8 mouse cellular contexts compared by ENCODE assay signal in genomic region chr17:56111864-56112263, GRCm38 (mm10). TPM values are rescaled to one million over a fixed set of nuclear protein-coding genes. Genes with fewer than 3 reads are reported as not detected.
DNase-seq lines count a peak whose midpoint lies in the region; ATAC-seq and TF ChIP-seq lines count a peak whose summit lies in the region.

No protein-coding gene starts in this region.

- no peak overlapping the region for H3K9ac ChIP-seq in hindbrain, postnatal 0 days (replicated peaks; ENCODE audit: low read length)
- no peak overlapping the region for H3K9ac ChIP-seq in limb, embryonic 12.5 days (replicated peaks)

- 45% methylated on average over 5 of the region's 5 CpGs for WGBS in hindbrain, postnatal 0 days
- whole genome bisulfite sequencing in limb, embryonic 12.5 days: 48% methylated on average over 5 of the region's 5 CpGs

- H3K4me3 ChIP-seq in hindbrain, postnatal 0 days (ENCODE audit: low read length): no peak overlapping the region
- no peak overlapping the region for H3K4me3 ChIP-seq in limb, embryonic 12.5 days (replicated peaks)
- no peak overlapping the region for H3K4me3 ChIP-seq in myocyte

- H3K27me3 ChIP-seq in hindbrain, postnatal 0 days (ENCODE audit: insufficient read depth, low read length): no peaks in the 10 kb centered on the region
- H3K27me3 ChIP-seq in limb, embryonic 12.5 days: peaks cover 16% of the 10 kb centered on the region
- H3K27me3 ChIP-seq in myocyte (ENCODE audit: control insufficient read depth, insufficient read depth, insufficient read length): peaks cover 9% of the 10 kb centered on the region

- ATAC-seq in hindbrain, postnatal 0 days: 0 out of 2 replicates have a peak, but pooled peaks have one; percentile 31
- peak; percentile 3; the same call in 1 of the 2 replicates for ATAC-seq in limb, embryonic 12.5 days (ENCODE audit: insufficient number of reproducible peaks, insufficient read depth, low FRiP score, low TSS enrichment, low read depth)

- H3K4me1 ChIP-seq in hindbrain, postnatal 0 days (ENCODE audit: insufficient read depth, low read length): no peaks in the 10 kb centered on the region
- H3K4me1 ChIP-seq in limb, embryonic 12.5 days (replicated peaks): 0 out of 2 replicates have a peak, but pooled peaks cover under 1% of the 10 kb centered on the region

- H3K4me2 ChIP-seq in hindbrain, postnatal 0 days (ENCODE audit: low read depth, low read length): no peak overlapping the region
- H3K4me2 ChIP-seq in limb, embryonic 12.5 days: no peak overlapping the region
- no peak overlapping the region for H3K4me2 ChIP-seq in myocyte (ENCODE audit: low read depth)

- H3K9me3 ChIP-seq in hindbrain, postnatal 0 days (ENCODE audit: low read length): no peaks in the 10 kb centered on the region
- no peaks in the 10 kb centered on the region for H3K9me3 ChIP-seq in limb, embryonic 12.5 days

- TF ChIP-seq CTCF in hindbrain, postnatal 0 days (IDR thresholded peaks at IDR 0.05; ENCODE audit: low read depth): peak; percentile 93

- H3K79me2 ChIP-seq in myocyte (ENCODE audit: control insufficient read depth, insufficient read depth): no peaks in the 10 kb centered on the region

- H3K36me3 ChIP-seq in hindbrain, postnatal 0 days (ENCODE audit: insufficient read depth, low read length): no peaks in the 10 kb centered on the region
- H3K36me3 ChIP-seq in limb, embryonic 12.5 days: peaks cover 9% of the 10 kb centered on the region; the same call in 1 of the 2 replicates
- no peaks in the 10 kb centered on the region for H3K36me3 ChIP-seq in myocyte (ENCODE audit: control insufficient read depth, insufficient read depth)

- TF ChIP-seq POLR2A in myocyte (IDR thresholded peaks at IDR 0.05; ENCODE audit: insufficient read length, low read depth): no peak

- peak; percentile 77 for DNase-seq in layer of hippocampus, adult 11-12 months (ENCODE audit: low spot score)
- no peak for DNase-seq in layer of hippocampus, adult 9-11 months
- DNase-seq in adipocyte (ENCODE audit: low spot score): peak; percentile 87
- DNase-seq in embryo, embryonic 11.5 days (ENCODE audit: low read depth, low spot score): peak; percentile 54
- peak; percentile 85 for DNase-seq in hindbrain, postnatal 0 days (ENCODE audit: low spot score)
- DNase-seq in thymus, postnatal 36 days: peak; percentile 42 to 44

- no peak overlapping the region for H3ac ChIP-seq in myocyte (ENCODE audit: control insufficient read depth, insufficient read length)

- H3K27ac ChIP-seq in hindbrain, postnatal 0 days: no peak overlapping the region
- H3K27ac ChIP-seq in limb, embryonic 12.5 days: no peak overlapping the region

TF ChIP-seq in myocyte, 11 proteins besides CTCF, POLR2A, EP300 and RAD21:
- TF ChIP-seq MAX (IDR thresholded peaks at IDR 0.05; ENCODE audit: low read depth) (no peak), USF1 (IDR thresholded peaks at IDR 0.05; ENCODE audit: low read depth) (peak; percentile 53), TCF12 (IDR thresholded peaks at IDR 0.05; ENCODE audit: insufficient read depth, poor library complexity, severe bottlenecking) (no peak), CEBPB (IDR thresholded peaks at IDR 0.05; ENCODE audit: insufficient read depth, poor library complexity, severe bottlenecking) (no peak), POLR2AphosphoS2 (IDR thresholded peaks at IDR 0.05; ENCODE audit: insufficient read length, low read depth) (no peak), TCF3 (IDR thresholded peaks at IDR 0.05; ENCODE audit: insufficient read length, low read depth) (no peak), REST (IDR thresholded peaks at IDR 0.05; ENCODE audit: insufficient read depth, insufficient read length) (no peak)
TF ChIP-seq in myocyte: peak in this region for 1.

RNA-seq across cellular contexts. Expression of gene Plin4, which starts 2.3 kb away (rescaled TPM):
- 0.61 and 0.99 TPM in 2 replicates for total RNA-seq in hindbrain, postnatal 0 days (2014; rRNA removed)
- 0.08 and 0.11 TPM in 2 replicates for polyA plus RNA-seq in hindbrain, postnatal 0 days (2015; fragmentation: Nextera tagmentation; extraction: Ambion mirVana)
- polyA plus RNA-seq in limb, embryonic 12.5 days (2016; fragmentation: Nextera tagmentation; extraction: Ambion mirVana): 0.12 and 0.23 TPM in 2 replicates
- polyA plus RNA-seq in myocyte (2012; fragmentation: generic; extraction: Trizol): 0.30 TPM

RNA-seq across cellular contexts. Expression of gene Plin5, which starts 5.5 kb away (rescaled TPM):
- 2.2 and 3.3 TPM in 2 replicates for total RNA-seq in hindbrain, postnatal 0 days (2014; rRNA removed)
- 4.1 and 4.4 TPM in 2 replicates for polyA plus RNA-seq in hindbrain, postnatal 0 days (2015; fragmentation: Nextera tagmentation; extraction: Ambion mirVana)
- 0.10 TPM in 2 replicates for polyA plus RNA-seq in limb, embryonic 12.5 days (2016; fragmentation: Nextera tagmentation; extraction: Ambion mirVana)
- 0.06 TPM for polyA plus RNA-seq in myocyte (2012; fragmentation: generic; extraction: Trizol)

RNA-seq across cellular contexts. Expression of gene Lrg1, which starts 9.9 kb away (rescaled TPM):
- 0.21 TPM in 1 of 2 replicates, not detected in the other for total RNA-seq in hindbrain, postnatal 0 days (2014; rRNA removed)
- polyA plus RNA-seq in hindbrain, postnatal 0 days (2015; fragmentation: Nextera tagmentation; extraction: Ambion mirVana): 0.90 and 0.95 TPM in 2 replicates
- 0.24 TPM in 1 of 2 replicates, not detected in the other for polyA plus RNA-seq in limb, embryonic 12.5 days (2016; fragmentation: Nextera tagmentation; extraction: Ambion mirVana)
- polyA plus RNA-seq in myocyte (2012; fragmentation: generic; extraction: Trizol): 0.04 TPM

RNA-seq across cellular contexts. Expression of gene Sema6b, which starts 28.3 kb away (rescaled TPM):
- total RNA-seq in hindbrain, postnatal 0 days (2014; rRNA removed): 91.6 and 97.5 TPM in 2 replicates
- 12.9 and 13.2 TPM in 2 replicates for polyA plus RNA-seq in hindbrain, postnatal 0 days (2015; fragmentation: Nextera tagmentation; extraction: Ambion mirVana)
- 3.1 and 3.3 TPM in 2 replicates for polyA plus RNA-seq in limb, embryonic 12.5 days (2016; fragmentation: Nextera tagmentation; extraction: Ambion mirVana)
- 1.4 TPM for polyA plus RNA-seq in myocyte (2012; fragmentation: generic; extraction: Trizol)

RNA-seq across cellular contexts. Expression of gene Hdgfl2, which starts 32.4 kb away (rescaled TPM):
- 57.5 and 70.0 TPM in 2 replicates for total RNA-seq in hindbrain, postnatal 0 days (2014; rRNA removed)
- polyA plus RNA-seq in hindbrain, postnatal 0 days (2015; fragmentation: Nextera tagmentation; extraction: Ambion mirVana): 109 and 119 TPM in 2 replicates
- 176 and 189 TPM in 2 replicates for polyA plus RNA-seq in limb, embryonic 12.5 days (2016; fragmentation: Nextera tagmentation; extraction: Ambion mirVana)
- polyA plus RNA-seq in myocyte (2012; fragmentation: generic; extraction: Trizol): 56.4 TPM
